Mouse (Mus musculus): ENCODE measurements at regions not wholly inside any gene's neighbourhood (a gene's known extent, or its start where the extent isn't known, plus 50 kb on each side); places are given as distances from the start of the nearest gene placed in this dataset.

DNA sequence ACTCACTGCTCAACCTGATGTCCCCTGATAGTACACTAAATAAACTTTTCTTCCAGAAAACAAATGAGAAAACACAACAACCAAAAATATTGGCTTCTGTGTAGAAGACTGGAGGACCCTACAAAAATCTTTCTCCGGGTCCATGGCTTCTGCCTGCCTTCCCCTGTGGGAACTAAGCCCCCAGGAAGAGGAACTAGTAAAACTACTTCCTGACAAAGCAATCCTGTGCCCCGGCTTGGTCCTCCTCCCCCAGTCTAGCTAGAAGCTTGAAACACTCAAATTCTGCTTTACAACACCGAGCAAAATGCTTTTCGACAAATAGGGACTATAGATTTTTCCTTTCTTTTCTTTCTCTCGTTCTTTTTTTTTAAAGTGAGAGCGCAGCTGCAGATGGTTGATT is 51.3 kb upstream of the Mki67 start:
- DNase-seq (ENCODE audit: low spot score) = no peak

- DNase-seq (ENCODE audit: low spot score) = no peak
Measured at GRCm38 (mm10) chr7:135768064-135768463, 51.9 kb upstream of the Mki67 start.

- peak; percentile 85 for DNase-seq (ENCODE audit: low spot score)
Measured at GRCm38 (mm10) chr7:135768592-135768991, 52.4 kb upstream of the Mki67 start.

DNA sequence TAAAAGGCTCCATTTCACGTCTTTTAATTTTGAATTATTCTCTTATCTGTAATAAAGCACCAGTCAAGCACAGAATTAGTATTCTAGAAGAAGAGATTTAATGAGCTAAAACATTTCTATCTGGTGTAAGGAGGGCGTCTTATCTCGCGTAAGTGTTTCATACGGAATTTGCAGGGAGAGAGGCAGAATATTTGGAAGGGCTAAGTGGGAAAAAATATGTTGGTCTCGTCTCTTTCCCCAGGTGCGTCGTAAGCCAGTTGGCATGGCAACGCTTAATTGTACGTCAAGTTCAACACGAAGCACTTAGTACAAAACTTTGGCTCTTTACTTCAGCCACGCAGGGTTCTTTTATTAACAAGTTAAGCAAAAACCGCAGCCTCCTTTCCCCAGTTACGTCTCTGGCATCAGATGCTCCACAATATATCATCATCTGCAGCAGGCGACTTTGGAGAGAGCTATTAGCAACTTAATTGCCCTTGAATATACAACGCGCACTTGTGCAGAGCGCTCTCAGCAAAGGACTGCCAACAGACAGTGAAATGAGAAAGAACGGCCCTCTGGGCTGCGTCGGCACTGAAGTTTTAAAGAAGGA is 53.0 kb upstream of the Mki67 start:
- DNase-seq (ENCODE audit: low spot score) = no peak

- no peak for DNase-seq (ENCODE audit: low spot score)
Measured at GRCm38 (mm10) chr7:135770051-135770450, 53.9 kb upstream of the Mki67 start.

DNA sequence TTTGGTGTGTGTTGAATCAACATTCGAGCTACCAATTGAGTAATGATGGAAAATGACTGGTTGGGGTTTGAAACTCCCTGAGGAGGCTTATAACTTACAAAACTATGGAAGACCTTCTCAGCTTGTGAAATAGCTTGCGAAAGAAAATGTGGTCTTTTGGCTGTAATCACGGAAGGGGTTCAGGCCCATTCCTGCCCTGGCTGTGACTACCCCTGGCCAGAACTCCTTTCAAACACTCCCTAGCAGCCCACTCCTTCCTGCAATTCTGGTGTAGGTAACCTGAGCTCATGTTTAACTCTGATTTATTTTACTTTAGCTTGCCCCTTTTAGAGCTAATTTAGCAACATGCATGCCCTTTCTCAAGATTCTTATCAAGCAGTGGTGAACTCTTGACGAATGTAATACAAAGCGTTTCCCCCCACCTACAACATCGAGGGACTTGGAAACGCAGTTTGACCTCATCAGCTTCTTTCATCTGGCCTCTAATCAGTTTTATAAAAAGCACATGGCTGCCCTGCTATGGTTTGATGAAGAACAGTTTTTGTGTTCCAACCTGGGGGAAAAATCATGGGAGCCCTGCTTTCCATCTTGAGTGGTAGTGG is 59.8 kb upstream of the Mki67 start:
- DNase-seq (ENCODE audit: low spot score) = no peak

- DNase-seq (ENCODE audit: low spot score) = no peak
Measured at GRCm38 (mm10) chr7:135790167-135790566, 74.0 kb upstream of the Mki67 start.

- DNase-seq (ENCODE audit: low spot score) = peak; percentile 36
Measured at GRCm38 (mm10) chr7:135790978-135791377, 74.8 kb upstream of the Mki67 start.

GRCm38 (mm10) chr7:135791953-135792690 is 76.0 kb upstream of the Mki67 start:
- no peak for DNase-seq (ENCODE audit: low spot score)

GRCm38 (mm10) chr7:135792918-135793317 is 76.8 kb upstream of the Mki67 start:
- DNase-seq (ENCODE audit: low spot score) = peak; percentile 5

DNA sequence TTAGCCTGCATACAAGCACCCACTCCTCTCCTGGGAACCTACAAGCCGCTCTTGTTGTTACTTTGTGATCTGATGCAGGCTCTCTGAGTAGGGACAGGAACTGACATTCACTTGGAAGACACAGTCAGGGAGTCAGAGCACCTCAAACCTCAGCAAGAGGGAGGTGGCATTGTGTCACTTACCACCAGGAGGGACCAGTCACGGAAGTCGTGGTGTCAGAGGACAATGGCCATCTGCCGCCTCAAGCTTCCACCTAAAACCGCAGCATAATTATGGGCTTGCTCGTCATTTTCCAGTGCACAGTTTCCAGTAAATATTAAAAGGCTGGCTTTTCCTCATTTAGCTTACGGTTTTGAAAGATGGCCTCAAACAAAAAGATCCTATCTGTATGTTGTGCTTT is 78.1 kb upstream of the Mki67 start:
- DNase-seq (ENCODE audit: low spot score) = no peak

DNA sequence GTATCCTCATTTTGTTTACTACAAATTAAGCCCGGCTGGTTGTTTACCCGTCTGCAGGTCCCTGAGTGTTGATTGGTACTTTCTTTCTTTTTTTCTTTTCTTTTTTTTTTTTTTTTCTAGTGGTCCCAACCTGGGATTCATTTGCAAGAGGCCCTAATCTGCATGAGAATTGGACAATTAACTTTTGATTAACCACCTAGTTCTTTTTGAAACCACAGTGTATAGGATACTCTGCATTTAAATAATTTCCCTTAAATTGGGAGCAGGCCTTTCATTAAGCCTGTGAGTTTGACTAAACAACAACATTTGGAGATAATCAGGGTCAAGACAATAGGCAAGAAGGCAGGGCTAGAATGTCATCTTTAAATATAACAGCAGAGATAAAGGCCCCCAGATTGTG is 78.5 kb upstream of the Mki67 start:
- DNase-seq (ENCODE audit: low spot score) = no peak

DNA sequence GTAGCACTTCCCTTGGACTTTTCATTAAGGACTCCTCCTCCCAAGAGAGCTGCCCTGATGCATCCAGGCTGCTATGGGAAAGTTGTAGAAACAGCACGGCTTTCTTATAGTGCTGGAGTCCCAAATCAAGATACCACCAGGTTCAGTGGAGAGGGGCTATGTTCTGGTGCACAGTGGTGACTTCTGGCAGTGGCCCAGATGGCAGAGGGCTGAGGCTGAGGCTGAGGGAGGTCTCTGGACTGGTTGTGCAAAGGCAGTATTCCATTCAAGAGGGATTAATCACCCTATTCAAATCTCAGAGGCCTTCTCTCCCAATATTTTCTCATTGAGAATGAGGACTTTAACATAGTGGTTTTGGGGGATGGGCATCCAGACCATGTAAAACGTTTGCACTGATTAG is 82.3 kb upstream of the Mki67 start:
- DNase-seq (ENCODE audit: low spot score) = no peak

- DNase-seq (ENCODE audit: low spot score) = no peak
Measured at GRCm38 (mm10) chr7:135802598-135803121, 86.5 kb upstream of the Mki67 start.

GRCm38 (mm10) chr7:135804730-135805129 is 88.6 kb upstream of the Mki67 start:
- no peak for DNase-seq (ENCODE audit: low spot score)

DNA sequence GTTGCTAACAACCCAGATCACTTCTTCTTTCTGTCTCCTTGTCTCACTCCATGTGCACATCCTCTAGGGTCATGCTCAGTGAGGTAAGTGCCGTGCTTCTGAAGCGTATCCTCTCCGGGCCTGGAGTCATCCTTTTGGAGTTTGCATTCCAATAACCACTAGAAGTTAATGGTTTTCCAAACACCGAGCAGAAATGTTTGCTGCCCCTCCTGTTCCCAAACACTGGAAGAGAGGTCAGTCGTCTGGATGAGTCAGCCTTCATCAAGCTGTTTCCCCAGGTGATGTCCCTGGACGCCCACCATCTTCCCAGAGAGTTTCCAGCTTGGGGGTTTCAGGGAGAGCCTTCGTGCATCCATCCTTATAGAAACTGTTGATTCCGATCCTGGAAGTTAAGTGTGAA is 90.0 kb upstream of the Mki67 start:
- DNase-seq (ENCODE audit: low spot score) = no peak

DNA sequence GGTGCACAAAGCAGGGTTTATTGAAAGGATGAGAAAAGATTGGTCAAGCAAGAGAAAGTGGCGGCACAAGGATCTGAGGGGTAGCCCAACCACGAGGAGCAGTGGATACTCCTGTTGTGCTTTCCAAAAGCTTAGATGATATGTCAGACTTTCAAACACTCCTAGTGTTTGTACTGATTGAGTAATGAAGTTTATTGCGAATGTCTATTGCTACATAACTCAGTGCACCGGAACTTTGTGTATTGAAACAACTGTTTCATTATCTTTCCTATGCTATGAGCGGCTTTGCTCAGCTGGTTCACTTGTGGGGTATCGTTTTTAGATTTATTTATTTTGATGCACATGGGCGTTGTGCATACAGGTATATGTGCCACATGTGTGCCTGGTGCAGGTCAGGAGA is 90.5 kb upstream of the Mki67 start:
- no peak for DNase-seq (ENCODE audit: low spot score)

- no peak for DNase-seq (ENCODE audit: low spot score)
Measured at GRCm38 (mm10) chr7:135809167-135809566, 93.0 kb upstream of the Mki67 start.

GRCm38 (mm10) chr7:135809751-135810379 is 93.7 kb upstream of the Mki67 start:
- DNase-seq (ENCODE audit: low spot score) = no peak

DNA sequence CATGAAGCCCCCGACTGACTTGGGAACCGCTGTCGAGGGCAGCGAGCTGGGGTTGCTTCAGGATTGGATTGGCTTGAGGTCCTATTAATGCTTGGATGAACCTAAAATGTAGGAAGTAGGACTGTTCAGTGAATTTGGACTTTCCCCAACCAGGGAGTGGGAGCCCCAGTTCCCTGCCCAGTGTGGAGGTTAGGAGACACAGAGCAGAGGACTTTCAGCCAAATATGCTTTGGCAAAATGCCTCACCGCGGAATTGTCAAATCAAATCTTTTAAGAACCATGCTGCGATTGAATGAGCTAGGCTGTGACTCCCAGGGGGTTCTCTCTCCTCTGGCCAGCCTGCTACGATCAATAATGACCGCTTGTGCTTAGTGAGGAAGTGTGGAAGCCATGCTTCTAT is 94.8 kb upstream of the Mki67 start:
- no peak for DNase-seq (ENCODE audit: low spot score)

DNA sequence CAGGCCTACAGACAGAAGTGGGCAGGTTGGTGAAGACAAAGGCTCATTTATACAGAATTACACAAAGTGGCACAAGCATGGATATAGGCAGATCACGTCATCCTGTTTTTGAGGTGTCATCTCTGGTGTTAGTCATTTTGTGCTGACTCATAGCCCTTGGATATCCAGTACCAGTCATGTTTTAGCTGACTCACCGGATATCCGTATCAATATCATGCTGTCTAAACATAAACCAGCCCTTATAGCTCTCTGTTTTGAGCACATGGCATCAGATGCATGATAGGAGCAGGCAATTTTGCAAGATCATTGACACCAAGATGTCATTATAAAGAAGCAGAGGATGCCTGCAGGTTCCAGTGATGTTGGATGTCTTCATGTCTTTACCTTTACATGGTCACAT is 97.5 kb upstream of the Mki67 start:
- no peak for DNase-seq (ENCODE audit: low spot score)

- DNase-seq (ENCODE audit: low spot score) = no peak
Measured at GRCm38 (mm10) chr7:135816191-135816590, 100.0 kb upstream of the Mki67 start.

GRCm38 (mm10) chr7:135817868-135818267 is 101.7 kb upstream of the Mki67 start:
- no peak for DNase-seq (ENCODE audit: low spot score)
